Mouse (Mus musculus) cerebellum, postnatal 10 days (tissue): ENCODE measurements around the gene Ppm1n.

Experiments
- DNase-seq, 2 experiments: peaks; one replicate each; pipeline ENCODE4 v3.0.0; 2021; ENCODE audit warnings: mixed read lengths in 2 of 2

Gene Ppm1n

GRCm38 (mm10) chr7:19279581-19280114, at the start of gene Ppm1n:
Gene Ppm1n (minus strand): TSS chr7:19280064.
- peak; percentile 67 to 69 for DNase-seq

- peak in 1 of 2 experiments; percentile 49 for DNase-seq
Measured at GRCm38 (mm10) chr7:19328425-19328824, 48.6 kb upstream of the Ppm1n start.

GRCm38 (mm10) chr7:19327782-19328181, 47.9 kb upstream of the Ppm1n start:
- DNase-seq = no peak

- peak; percentile 80 to 84 for DNase-seq
Measured at GRCm38 (mm10) chr7:19327128-19327527, 47.3 kb upstream of the Ppm1n start.

- peak; percentile 59 to 79 for DNase-seq
Measured at GRCm38 (mm10) chr7:19326359-19326758, 46.5 kb upstream of the Ppm1n start.

- no peak for DNase-seq
Measured at GRCm38 (mm10) chr7:19325262-19326199, 45.7 kb upstream of the Ppm1n start.

- peak in 1 of 2 experiments; percentile 58 for DNase-seq
Measured at GRCm38 (mm10) chr7:19324221-19324620, 44.4 kb upstream of the Ppm1n start.

- no peak for DNase-seq
Measured at GRCm38 (mm10) chr7:19322489-19322888, 42.6 kb upstream of the Ppm1n start.

- no peak for DNase-seq
Measured at GRCm38 (mm10) chr7:19321464-19321863, 41.6 kb upstream of the Ppm1n start.

- no peak for DNase-seq
Measured at GRCm38 (mm10) chr7:19320637-19321036, 40.8 kb upstream of the Ppm1n start.

- peak; percentile 97 to 98 for DNase-seq
Measured at GRCm38 (mm10) chr7:19319906-19320305, 40.0 kb upstream of the Ppm1n start.

- DNase-seq = peak; percentile 41 to 43
Measured at GRCm38 (mm10) chr7:19319458-19319857, 39.6 kb upstream of the Ppm1n start.

- DNase-seq = no peak
Measured at GRCm38 (mm10) chr7:19318676-19319075, 38.8 kb upstream of the Ppm1n start.

GRCm38 (mm10) chr7:19318201-19318600, 38.3 kb upstream of the Ppm1n start:
- DNase-seq = no peak

- no peak for DNase-seq
Measured at GRCm38 (mm10) chr7:19316451-19317161, 36.7 kb upstream of the Ppm1n start.

- no peak for DNase-seq
Measured at GRCm38 (mm10) chr7:19314033-19314432, 34.2 kb upstream of the Ppm1n start.

GRCm38 (mm10) chr7:19311991-19312390, 32.1 kb upstream of the Ppm1n start:
- DNase-seq = no peak

- peak; percentile 98 for DNase-seq
Measured at GRCm38 (mm10) chr7:19309884-19310641, 30.2 kb upstream of the Ppm1n start, which contains the start of gene Fosb. Gene Fosb (minus strand): TSS chr7:19310051.

- DNase-seq = no peak
Measured at GRCm38 (mm10) chr7:19309278-19309883, 29.5 kb upstream of the Ppm1n start.

- peak; percentile 98 for DNase-seq
Measured at GRCm38 (mm10) chr7:19308454-19309277, 28.8 kb upstream of the Ppm1n start.
